12 mouse cellular contexts compared by ENCODE assay signal in genomic region chr19:59193456-59193855, GRCm38 (mm10). TPM values are rescaled to one million over a fixed set of nuclear protein-coding genes. Genes with fewer than 3 reads are reported as not detected.
A peak's percentile ranks its signal among the peaks of the same experiment; 100 is the strongest.
DNase-seq lines count a peak whose midpoint lies in the region; ATAC-seq and TF ChIP-seq lines count a peak whose summit lies in the region.
"Had no signal": no experiment of that assay in that cellular context is flagged by ENCODE, and none has a peak within 500 bp of the region (broad histone marks: within the 10 kb centered on the region; RNA-seq: fewer than 3 reads in every experiment).

No protein-coding gene starts in this region.

- no peak for TF ChIP-seq CTCF in hindbrain, postnatal 0 days (IDR thresholded peaks at IDR 0.05; ENCODE audit: low read depth)

- no peak for ATAC-seq in hindbrain, postnatal 0 days
- ATAC-seq in hindbrain, embryonic 14.5 days (ENCODE audit: low FRiP score) = no peak
- no peak for ATAC-seq in forebrain, embryonic 13.5 days
- ATAC-seq in midbrain, embryonic 13.5 days = no peak
- ATAC-seq: hindbrain, embryonic 16.5 days had no signal

- H3K27me3 ChIP-seq in hindbrain, postnatal 0 days (ENCODE audit: insufficient read depth, low read length) = peaks cover 87% of the 10 kb centered on the region
- peaks cover 94% of the 10 kb centered on the region for H3K27me3 ChIP-seq in hindbrain, embryonic 14.5 days (ENCODE audit: control insufficient read depth, insufficient read depth, low read length)
- peaks cover 94% of the 10 kb centered on the region for H3K27me3 ChIP-seq in forebrain, embryonic 13.5 days
- H3K27me3 ChIP-seq in midbrain, embryonic 13.5 days = peaks cover 96% of the 10 kb centered on the region

- H3K4me1 ChIP-seq in hindbrain, postnatal 0 days (ENCODE audit: insufficient read depth, low read length) = no peaks in the 10 kb centered on the region
- no peaks in the 10 kb centered on the region for H3K4me1 ChIP-seq in hindbrain, embryonic 14.5 days (replicated peaks; ENCODE audit: control insufficient read depth, insufficient read depth, low read length)
- H3K4me1 ChIP-seq in forebrain, embryonic 13.5 days = peaks cover 14% of the 10 kb centered on the region
- H3K4me1 ChIP-seq in midbrain, embryonic 13.5 days (replicated peaks) = peaks cover 5% of the 10 kb centered on the region; the same call in 1 of the 2 replicates

- no peak overlapping the region for H3K27ac ChIP-seq in hindbrain, postnatal 0 days
- no peak overlapping the region for H3K27ac ChIP-seq in hindbrain, embryonic 14.5 days
- H3K27ac ChIP-seq in forebrain, embryonic 13.5 days = peak overlapping the region; percentile 61; the same call in 1 of the 2 replicates
- H3K27ac ChIP-seq in midbrain, embryonic 13.5 days = no peak overlapping the region

- no peaks in the 10 kb centered on the region for H3K36me3 ChIP-seq in hindbrain, postnatal 0 days (ENCODE audit: insufficient read depth, low read length)
- H3K36me3 ChIP-seq in hindbrain, embryonic 14.5 days (replicated peaks; ENCODE audit: control insufficient read depth, insufficient read depth) = no peaks in the 10 kb centered on the region
- no peaks in the 10 kb centered on the region for H3K36me3 ChIP-seq in forebrain, embryonic 13.5 days (ENCODE audit: poor library complexity, severe bottlenecking)
- H3K36me3 ChIP-seq in midbrain, embryonic 13.5 days = no peaks in the 10 kb centered on the region
- H3K36me3 ChIP-seq: G1E had no signal

- H3K4me3 ChIP-seq in hindbrain, postnatal 0 days (ENCODE audit: low read length) = 0 out of 2 replicates have a peak overlapping the region, but pooled peaks have one; percentile 13
- H3K4me3 ChIP-seq in hindbrain, embryonic 14.5 days (replicated peaks; ENCODE audit: low read length) = no peak overlapping the region
- H3K4me3 ChIP-seq in forebrain, embryonic 13.5 days = peak overlapping the region; percentile 38
- H3K4me3 ChIP-seq in midbrain, embryonic 13.5 days (replicated peaks) = peak overlapping the region; percentile 16; the same call in 1 of the 2 replicates

- WGBS in hindbrain, postnatal 0 days = 2% methylated on average over 10 of the region's 10 CpGs
- under 1% methylated on average over 10 of the region's 10 CpGs for WGBS in hindbrain, embryonic 14.5 days
- WGBS in forebrain, embryonic 13.5 days = 2% methylated on average over 10 of the region's 10 CpGs
- 1% methylated on average over 10 of the region's 10 CpGs for WGBS in midbrain, embryonic 13.5 days

- no peak for DNase-seq in hindbrain, postnatal 0 days (ENCODE audit: low spot score)
- DNase-seq in hindbrain, embryonic 14.5 days (ENCODE audit: low spot score) = no peak
- peak; percentile 29 for DNase-seq in embryo, embryonic 11 days
- no peak for DNase-seq in urinary bladder, postnatal 25 days (ENCODE audit: low spot score)
- DNase-seq in cerebellum, adult 8-10 months = no peak
- no peak for DNase-seq in left cerebral cortex, adult 18-20 months (ENCODE audit: low spot score in 2 of 2)

- H3K9me3 ChIP-seq in hindbrain, postnatal 0 days (ENCODE audit: low read length) = no peaks in the 10 kb centered on the region
- H3K9me3 ChIP-seq in hindbrain, embryonic 14.5 days (ENCODE audit: control insufficient read depth, low read length) = no peaks in the 10 kb centered on the region
- no peaks in the 10 kb centered on the region for H3K9me3 ChIP-seq in forebrain, embryonic 13.5 days (replicated peaks)
- H3K9me3 ChIP-seq in midbrain, embryonic 13.5 days = no peaks in the 10 kb centered on the region
- H3K9me3 ChIP-seq: G1E had no signal

- no peak overlapping the region for H3K9ac ChIP-seq in hindbrain, postnatal 0 days (replicated peaks; ENCODE audit: low read length)
- H3K9ac ChIP-seq in hindbrain, embryonic 14.5 days = no peak overlapping the region
- H3K9ac ChIP-seq in forebrain, embryonic 13.5 days = peak overlapping the region; percentile 63
- no peak overlapping the region for H3K9ac ChIP-seq in midbrain, embryonic 13.5 days (replicated peaks)

- H3K4me2 ChIP-seq in hindbrain, postnatal 0 days (ENCODE audit: low read depth, low read length) = no peak overlapping the region
- H3K4me2 ChIP-seq in hindbrain, embryonic 14.5 days (replicated peaks) = no peak overlapping the region
- peak overlapping the region; percentile 61 for H3K4me2 ChIP-seq in forebrain, embryonic 13.5 days
- H3K4me2 ChIP-seq in midbrain, embryonic 13.5 days (replicated peaks) = 0 out of 2 replicates have a peak overlapping the region, but pooled peaks have one; percentile 34

RNA-seq across cellular contexts. Expression of gene Vax1, which starts 23.6 kb away (rescaled TPM):
- not detected in 2 replicates for total RNA-seq in hindbrain, postnatal 0 days (2014; rRNA removed)
- not detected in 2 replicates for polyA plus RNA-seq in hindbrain, postnatal 0 days (2015; fragmentation: Nextera tagmentation; extraction: Ambion mirVana)
- not detected in 2 replicates for polyA plus RNA-seq in hindbrain, embryonic 14.5 days (2014; fragmentation: Nextera tagmentation; extraction: Ambion mirVana)
- polyA plus RNA-seq in forebrain, embryonic 13.5 days (2015; fragmentation: Nextera tagmentation; extraction: Ambion mirVana) = 0.90 and 1.0 TPM in 2 replicates
- 0.32 and 0.40 TPM in 2 replicates for polyA plus RNA-seq in midbrain, embryonic 13.5 days (2015; fragmentation: Nextera tagmentation; extraction: Ambion mirVana)
- total RNA-seq in left cerebral cortex, adult 18-20 months (2021) = 1 to 10 TPM; 2.0 to 2.4 TPM
- total RNA-seq: adrenal gland, postnatal 4 days; G1E had no signal
- polyA plus RNA-seq: G1E; hindbrain, embryonic 16.5 days had no signal

RNA-seq across cellular contexts. Expression of gene Kcnk18, which starts 25.6 kb away (rescaled TPM):
- not detected in 2 replicates for total RNA-seq in hindbrain, postnatal 0 days (2014; rRNA removed)
- polyA plus RNA-seq in hindbrain, postnatal 0 days (2015; fragmentation: Nextera tagmentation; extraction: Ambion mirVana) = 0.05 TPM in 1 of 2 replicates, not detected in the other
- polyA plus RNA-seq in hindbrain, embryonic 14.5 days (2014; fragmentation: Nextera tagmentation; extraction: Ambion mirVana) = not detected in 2 replicates
- polyA plus RNA-seq in forebrain, embryonic 13.5 days (2015; fragmentation: Nextera tagmentation; extraction: Ambion mirVana) = not detected in 2 replicates
- polyA plus RNA-seq in midbrain, embryonic 13.5 days (2015; fragmentation: Nextera tagmentation; extraction: Ambion mirVana) = not detected in 2 replicates
- total RNA-seq in left cerebral cortex, adult 18-20 months (2021) = not detected
- total RNA-seq: adrenal gland, postnatal 4 days; left cerebral cortex, postnatal 36 days had no signal
- polyA plus RNA-seq: G1E had no signal

Comparison
In these comparisons a context has a peak if more than half of its experiments do, and no peak if none do; other contexts are left out.
1. H3K4me2 ChIP-seq: peak in forebrain, embryonic 13.5 days (single experiment) and midbrain, embryonic 13.5 days (single experiment); none in hindbrain, postnatal 0 days (single experiment) and hindbrain, embryonic 14.5 days (single experiment).